Mouse (Mus musculus): ENCODE data around the gene Spata13. TPM values are rescaled to one million over a fixed set of nuclear protein-coding genes. Genes with fewer than 3 reads are reported as not detected.

Gene Spata13
- total RNA-seq, 1 experiment from 2014 or later: 33.3 TPM

DNA sequence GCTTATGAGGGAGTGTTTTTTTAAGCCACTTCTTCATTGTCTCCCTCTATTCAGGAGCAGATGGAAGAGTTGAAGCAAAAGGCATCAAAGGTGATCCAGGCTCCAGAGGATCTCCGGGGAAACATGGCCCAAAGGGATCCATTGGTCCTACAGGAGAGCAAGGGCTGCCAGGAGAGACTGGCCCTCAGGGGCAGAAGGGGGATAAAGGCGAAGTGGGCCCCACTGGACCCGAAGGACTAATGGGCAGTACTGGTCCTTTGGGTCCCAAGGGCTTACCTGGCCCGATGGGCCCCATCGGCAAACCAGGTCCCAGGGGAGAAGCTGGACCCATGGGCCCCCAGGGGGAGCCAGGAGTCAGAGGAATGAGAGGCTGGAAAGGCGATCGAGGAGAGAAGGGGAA, 145.4 kb downstream of the Spata13 start:
- no peak for ATAC-seq (replicated peaks in 1 of 2; ENCODE audit: insufficient read depth in 1 of 2, low FRiP score in 2 of 2, low TSS enrichment in 1 of 2, low read depth in 1 of 2, poor library complexity in 2 of 2, severe bottlenecking in 2 of 2)

GRCm38 (mm10) chr14:60782121-60782656, 148.4 kb downstream of the Spata13 start:
- ATAC-seq (replicated peaks in 1 of 2; ENCODE audit: insufficient read depth in 1 of 2, low FRiP score in 2 of 2, low TSS enrichment in 1 of 2, low read depth in 1 of 2, poor library complexity in 2 of 2, severe bottlenecking in 2 of 2): no peak

DNA sequence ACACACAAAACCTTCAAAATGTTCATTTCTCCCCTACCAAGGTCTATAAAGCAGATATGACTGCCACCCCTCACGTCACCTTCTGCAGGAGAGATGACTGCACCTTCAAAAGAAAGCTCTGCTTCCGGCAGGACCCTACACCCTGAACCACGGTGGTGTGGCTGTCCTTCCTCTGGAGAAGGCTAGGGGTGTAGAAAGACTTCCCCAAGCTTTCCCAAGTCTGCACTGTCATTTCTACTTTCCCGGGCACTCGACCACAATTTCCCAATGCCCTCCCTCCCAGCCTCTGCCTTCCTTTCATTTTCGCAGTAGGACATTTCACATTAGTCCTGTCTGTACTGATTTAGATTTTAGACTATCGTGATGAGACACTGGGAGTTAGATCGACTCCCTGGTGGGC, 149.4 kb downstream of the Spata13 start:
- ATAC-seq (replicated peaks in 1 of 2; ENCODE audit: insufficient read depth in 1 of 2, low FRiP score in 2 of 2, low TSS enrichment in 1 of 2, low read depth in 1 of 2, poor library complexity in 2 of 2, severe bottlenecking in 2 of 2): peak in 1 of 2 experiments; percentile 51; a peak in 1 of 4 replicates

DNA sequence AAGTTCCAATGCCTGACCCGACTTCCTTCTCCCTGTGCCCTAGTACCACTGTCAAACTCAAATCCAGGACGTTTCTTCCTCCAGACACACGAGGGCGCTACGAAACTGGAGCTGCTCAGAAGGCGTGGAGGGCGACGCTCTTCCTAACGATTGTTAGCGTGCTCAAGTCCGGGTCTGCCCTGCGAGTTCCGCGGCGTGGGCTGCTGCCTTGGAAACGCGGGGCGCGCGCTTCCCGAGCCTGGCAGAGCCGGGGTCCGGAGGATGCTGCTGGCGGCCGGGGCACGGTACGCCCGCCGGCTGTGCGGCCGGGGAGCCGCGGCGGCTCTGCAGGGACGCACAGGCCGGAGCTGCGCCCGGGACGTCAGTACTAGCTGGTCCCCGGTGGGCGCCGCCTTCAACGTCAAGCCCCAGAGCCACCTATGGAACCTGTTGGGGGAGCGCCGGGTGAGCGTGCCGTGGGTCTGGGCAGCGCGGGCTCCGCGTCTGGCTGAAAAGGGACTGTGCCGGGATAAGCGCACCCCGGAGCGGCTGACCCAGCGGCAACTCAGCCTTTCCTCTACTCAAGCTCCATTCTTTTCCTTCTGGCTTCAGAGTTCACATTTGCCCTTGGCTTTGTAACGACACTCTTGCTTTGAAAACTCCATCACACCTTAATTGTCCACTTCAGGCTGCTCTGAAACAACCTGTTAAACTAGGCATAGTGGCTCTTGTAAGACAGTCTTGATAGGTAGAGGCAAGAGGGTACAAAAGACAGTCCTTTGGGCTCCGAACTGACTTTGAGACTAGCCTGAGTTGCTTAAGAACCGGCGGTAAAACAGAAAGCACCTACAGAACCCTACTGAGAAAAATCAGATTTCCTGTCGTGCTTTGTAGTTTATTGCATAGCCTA, 150.9 kb downstream of the Spata13 start, which contains the start of gene Mipep:
Gene Mipep, plus strand, starts transcription at position 147 of the 889 bp plus-strand sequence.
- peak; percentile 87 to 94 for ATAC-seq (replicated peaks in 1 of 2; ENCODE audit: insufficient read depth in 1 of 2, low FRiP score in 2 of 2, low TSS enrichment in 1 of 2, low read depth in 1 of 2, poor library complexity in 2 of 2, severe bottlenecking in 2 of 2)

GRCm38 (mm10) chr14:60790103-60790502, 156.3 kb downstream of the Spata13 start:
- ATAC-seq (replicated peaks in 1 of 2; ENCODE audit: insufficient read depth in 1 of 2, low FRiP score in 2 of 2, low TSS enrichment in 1 of 2, low read depth in 1 of 2, poor library complexity in 2 of 2, severe bottlenecking in 2 of 2): peak; percentile 56 to 77; a peak in 3 of 4 replicates

- ATAC-seq (replicated peaks in 1 of 2; ENCODE audit: insufficient read depth in 1 of 2, low FRiP score in 2 of 2, low TSS enrichment in 1 of 2, low read depth in 1 of 2, poor library complexity in 2 of 2, severe bottlenecking in 2 of 2): no peak
Measured at GRCm38 (mm10) chr14:60796600-60797322, 163.0 kb downstream of the Spata13 start.

DNA sequence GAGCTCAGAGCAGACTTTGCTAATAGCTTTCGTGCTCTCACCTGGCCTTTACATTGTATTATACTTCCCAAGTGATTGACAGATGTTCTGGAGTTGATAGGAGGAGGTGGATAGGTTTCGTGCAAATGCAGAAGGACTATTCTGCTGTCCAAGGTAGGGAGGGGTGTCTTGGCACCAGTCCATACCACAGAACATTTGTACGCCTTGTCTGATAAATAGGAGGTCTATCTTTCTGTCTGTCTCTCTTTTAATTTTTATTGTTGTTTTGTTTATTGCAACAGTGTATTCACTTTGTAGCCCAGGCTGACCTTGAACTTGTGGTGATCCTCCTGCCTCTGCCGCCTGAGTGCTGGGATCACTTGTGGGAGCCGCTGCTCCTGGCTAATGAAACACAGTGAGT, 163.8 kb downstream of the Spata13 start:
- no peak for ATAC-seq (replicated peaks in 1 of 2; ENCODE audit: insufficient read depth in 1 of 2, low FRiP score in 2 of 2, low TSS enrichment in 1 of 2, low read depth in 1 of 2, poor library complexity in 2 of 2, severe bottlenecking in 2 of 2)

- no peak for ATAC-seq (replicated peaks in 1 of 2; ENCODE audit: insufficient read depth in 1 of 2, low FRiP score in 2 of 2, low TSS enrichment in 1 of 2, low read depth in 1 of 2, poor library complexity in 2 of 2, severe bottlenecking in 2 of 2)
Measured at GRCm38 (mm10) chr14:60798721-60799120, 164.9 kb downstream of the Spata13 start.

GRCm38 (mm10) chr14:60799762-60800728, 166.2 kb downstream of the Spata13 start:
- peak; percentile 32 to 46; a peak in 3 of 4 replicates for ATAC-seq (replicated peaks in 1 of 2; ENCODE audit: insufficient read depth in 1 of 2, low FRiP score in 2 of 2, low TSS enrichment in 1 of 2, low read depth in 1 of 2, poor library complexity in 2 of 2, severe bottlenecking in 2 of 2)

DNA sequence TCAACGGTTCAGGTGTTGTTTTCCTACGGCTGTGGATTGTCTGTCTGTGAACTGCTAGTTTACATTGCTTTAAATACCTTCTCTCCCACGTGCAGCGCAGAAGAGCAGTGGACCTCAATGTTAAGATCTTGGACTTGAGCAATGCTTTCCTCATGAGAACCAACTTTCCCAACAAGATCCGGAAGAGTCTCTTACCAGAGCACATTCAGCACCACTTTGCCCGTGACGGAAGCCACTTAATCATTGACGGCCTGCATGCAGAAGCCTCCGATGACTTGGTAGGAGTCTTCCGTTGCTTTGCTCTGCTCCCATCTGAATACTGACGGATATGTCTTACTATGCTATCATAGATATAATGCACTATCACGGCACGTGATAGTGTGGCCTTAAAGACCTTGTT, 168.2 kb downstream of the Spata13 start:
- ATAC-seq (replicated peaks in 1 of 2; ENCODE audit: insufficient read depth in 1 of 2, low FRiP score in 2 of 2, low TSS enrichment in 1 of 2, low read depth in 1 of 2, poor library complexity in 2 of 2, severe bottlenecking in 2 of 2): no peak

DNA sequence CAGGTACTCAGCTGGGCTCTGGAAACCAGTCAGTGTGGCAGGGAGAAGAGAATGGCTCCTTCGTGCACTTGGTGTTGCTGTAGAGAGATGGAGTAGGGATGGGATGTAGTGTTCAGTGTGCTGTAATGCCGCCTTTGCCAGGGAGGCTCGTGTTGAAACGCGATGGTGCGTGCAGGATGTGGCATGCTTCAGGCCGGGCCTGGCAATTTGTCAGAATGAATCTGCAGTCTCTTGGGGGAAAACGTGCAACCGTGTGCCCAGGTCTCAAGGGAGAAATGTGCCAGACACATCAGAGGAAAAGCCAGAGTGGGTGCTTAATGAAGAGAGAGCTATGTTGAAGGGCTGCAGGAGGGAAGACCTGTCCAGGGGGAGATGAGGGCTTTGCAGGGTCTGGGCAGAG, 171.2 kb downstream of the Spata13 start:
- ATAC-seq (replicated peaks in 1 of 2; ENCODE audit: insufficient read depth in 1 of 2, low FRiP score in 2 of 2, low TSS enrichment in 1 of 2, low read depth in 1 of 2, poor library complexity in 2 of 2, severe bottlenecking in 2 of 2): no peak

DNA sequence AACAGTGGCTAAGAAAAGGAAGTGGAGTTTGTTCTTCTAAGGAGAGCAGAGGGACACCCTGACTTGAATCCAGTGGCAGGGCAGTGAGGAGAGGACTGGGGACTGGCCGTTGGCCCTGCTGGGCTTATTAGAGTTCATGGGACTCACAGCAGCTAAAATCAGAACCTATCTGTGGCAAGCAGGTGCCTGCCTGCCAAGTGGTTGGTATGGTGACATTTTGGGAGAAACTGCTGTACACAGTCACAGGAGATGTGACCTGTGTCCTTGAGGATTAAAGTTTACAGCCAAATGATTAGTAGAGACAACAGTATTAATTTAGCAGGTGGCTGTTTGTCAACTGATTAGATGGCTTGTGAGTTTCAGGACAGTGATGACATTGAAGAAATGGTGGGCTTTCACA, 172.1 kb downstream of the Spata13 start:
- ATAC-seq (replicated peaks in 1 of 2; ENCODE audit: insufficient read depth in 1 of 2, low FRiP score in 2 of 2, low TSS enrichment in 1 of 2, low read depth in 1 of 2, poor library complexity in 2 of 2, severe bottlenecking in 2 of 2): no peak

DNA sequence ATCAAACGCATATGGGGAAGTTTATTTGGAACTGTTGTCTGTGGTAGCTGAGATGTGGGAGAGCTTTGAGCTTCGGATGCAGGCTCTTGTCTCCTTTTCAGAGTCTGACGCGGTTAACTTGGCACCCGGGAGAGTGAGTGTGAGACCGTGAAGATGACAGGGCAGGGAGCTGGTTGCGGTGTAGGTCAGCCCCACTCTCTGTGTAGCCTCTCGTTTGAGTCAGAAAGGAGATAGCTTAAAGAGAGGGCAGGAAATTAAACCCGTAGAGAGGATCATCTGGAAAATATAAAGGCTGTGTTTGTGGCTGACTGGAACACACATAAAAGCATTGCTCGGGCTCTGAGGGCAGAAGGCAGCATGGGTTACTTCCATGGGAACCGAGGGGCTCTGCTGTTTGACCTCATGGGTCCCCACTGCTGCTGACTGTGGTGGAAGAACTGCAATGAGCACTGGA, 173.1 kb downstream of the Spata13 start:
- no peak for ATAC-seq (replicated peaks in 1 of 2; ENCODE audit: insufficient read depth in 1 of 2, low FRiP score in 2 of 2, low TSS enrichment in 1 of 2, low read depth in 1 of 2, poor library complexity in 2 of 2, severe bottlenecking in 2 of 2)

DNA sequence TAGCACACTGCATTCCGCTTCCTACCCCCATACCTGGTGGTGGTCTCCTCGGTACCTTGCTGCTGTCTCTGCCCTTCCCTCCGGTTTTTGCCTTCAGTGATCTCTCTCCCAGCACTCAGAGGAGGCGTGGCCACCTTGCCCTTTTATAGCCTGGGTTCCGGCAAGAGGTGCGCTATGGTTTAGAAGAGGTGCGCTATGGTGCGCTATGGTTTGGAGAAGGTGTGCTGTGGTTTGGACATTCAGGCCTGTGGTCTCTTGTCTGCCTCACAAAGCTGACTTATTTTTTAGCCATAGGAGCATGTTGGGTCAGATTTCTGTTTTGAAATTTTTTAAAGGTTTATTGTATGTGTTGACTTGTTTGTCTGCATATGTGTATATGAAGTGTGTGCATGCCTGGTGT, 176.1 kb downstream of the Spata13 start:
- ATAC-seq (replicated peaks in 1 of 2; ENCODE audit: insufficient read depth in 1 of 2, low FRiP score in 2 of 2, low TSS enrichment in 1 of 2, low read depth in 1 of 2, poor library complexity in 2 of 2, severe bottlenecking in 2 of 2): no peak

DNA sequence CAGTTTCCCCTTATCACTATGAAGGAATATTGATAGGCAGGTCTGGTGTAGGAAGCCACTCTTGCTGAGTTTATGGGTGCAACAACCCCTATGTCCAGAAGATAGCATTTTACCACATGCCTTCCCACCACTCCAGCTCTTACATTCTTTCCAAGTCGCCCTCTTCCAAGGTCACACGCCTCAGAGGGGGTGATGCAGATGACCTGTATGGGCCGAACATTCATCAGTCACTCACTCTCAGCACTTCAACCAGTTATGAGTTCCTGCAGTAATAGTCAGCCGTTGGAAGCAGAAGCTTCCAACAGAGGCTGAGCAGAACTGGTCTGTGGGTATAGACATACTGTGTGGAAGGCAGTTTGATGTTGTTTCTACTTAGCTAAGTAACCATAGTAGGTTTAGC, 177.7 kb downstream of the Spata13 start:
- no peak for ATAC-seq (replicated peaks in 1 of 2; ENCODE audit: insufficient read depth in 1 of 2, low FRiP score in 2 of 2, low TSS enrichment in 1 of 2, low read depth in 1 of 2, poor library complexity in 2 of 2, severe bottlenecking in 2 of 2)

All from hematopoietic stem cell, adult 5-6 weeks (primary cell).